8 mouse cellular contexts compared by ENCODE assay signal in the genomic region with DNA sequence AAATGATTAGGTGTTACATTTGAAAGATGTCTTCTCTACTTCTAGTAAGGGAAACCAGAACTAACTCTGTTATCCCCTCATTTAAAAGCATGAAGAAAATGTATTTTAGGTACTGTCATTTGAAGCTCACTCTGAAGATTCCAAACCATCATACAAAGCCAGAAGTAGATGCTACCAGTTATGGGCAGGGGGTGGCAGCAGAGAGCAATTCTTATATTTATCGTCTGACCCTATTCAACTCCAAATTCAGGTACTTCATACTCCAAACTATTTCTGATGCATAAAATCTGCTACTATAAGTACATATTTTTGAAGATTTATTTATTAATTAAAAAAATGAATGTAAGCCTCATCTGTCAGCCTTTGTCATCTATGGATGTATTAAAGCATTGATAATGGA.
A peak's percentile ranks its signal among the peaks of the same experiment; 100 is the strongest.
DNase-seq lines count a peak whose midpoint lies in the region; ATAC-seq and TF ChIP-seq lines count a peak whose summit lies in the region.

No protein-coding gene starts in this region.

- H3K27ac ChIP-seq in heart, embryonic 10.5 days, result no peak overlapping the region
- no peak overlapping the region for H3K27ac ChIP-seq in forebrain, postnatal 0 days (ENCODE audit: low read depth, low read length)
- no peak overlapping the region for H3K27ac ChIP-seq in layer of hippocampus, adult 2 months
- no peak overlapping the region for H3K27ac ChIP-seq in neural tube, embryonic 11.5 days (ENCODE audit: low read depth, low read length)

- peak; percentile 57 for TF ChIP-seq CTCF in E14TG2a.4 (conservative IDR thresholded peaks at IDR 0.05; ENCODE audit: low read length)
- TF ChIP-seq CTCF in forebrain, postnatal 0 days (IDR thresholded peaks at IDR 0.05; ENCODE audit: low read depth), result peak; percentile 75
- TF ChIP-seq CTCF in layer of hippocampus, adult 2 months (conservative IDR thresholded peaks at IDR 0.05), result peak; percentile 87

- no peaks in the 10 kb centered on the region for H3K36me3 ChIP-seq in heart, embryonic 10.5 days
- no peaks in the 10 kb centered on the region for H3K36me3 ChIP-seq in E14TG2a.4 (ENCODE audit: insufficient read depth, low read length)
- H3K36me3 ChIP-seq in forebrain, postnatal 0 days (ENCODE audit: insufficient read depth), result no peaks in the 10 kb centered on the region
- no peaks in the 10 kb centered on the region for H3K36me3 ChIP-seq in neural tube, embryonic 11.5 days (ENCODE audit: control insufficient read depth, insufficient read depth, low read length)

- WGBS in heart, embryonic 10.5 days, result 32% methylated on average over 1 of the region's 1 CpGs
- WGBS in forebrain, postnatal 0 days, result 9% methylated on average over 1 of the region's 1 CpGs
- WGBS in neural tube, embryonic 11.5 days, result 23% methylated on average over 1 of the region's 1 CpGs

- no peak overlapping the region for H3K4me2 ChIP-seq in forebrain, postnatal 0 days (ENCODE audit: low read depth)
- H3K4me2 ChIP-seq in neural tube, embryonic 11.5 days (ENCODE audit: low read depth), result no peak overlapping the region

- peak; percentile 51; the same call in 1 of the 2 replicates for ATAC-seq in forebrain, postnatal 0 days
- ATAC-seq in neural tube, embryonic 11.5 days (ENCODE audit: insufficient read depth, low FRiP score, low TSS enrichment), result no peak
- ATAC-seq in megakaryocyte-erythroid progenitor cell, adult 5-6 weeks (replicated peaks; ENCODE audit: low FRiP score, low TSS enrichment, poor library complexity, severe bottlenecking), result no peak

- no peak overlapping the region for H3K9ac ChIP-seq in forebrain, postnatal 0 days
- H3K9ac ChIP-seq in neural tube, embryonic 11.5 days (ENCODE audit: low read length), result no peak overlapping the region

- H3K27me3 ChIP-seq in heart, embryonic 10.5 days (ENCODE audit: insufficient read depth, poor library complexity, severe bottlenecking), result no peaks in the 10 kb centered on the region
- H3K27me3 ChIP-seq in E14TG2a.4 (ENCODE audit: insufficient read depth, low read length), result no peaks in the 10 kb centered on the region
- no peaks in the 10 kb centered on the region for H3K27me3 ChIP-seq in forebrain, postnatal 0 days (ENCODE audit: insufficient read depth, low read length)
- H3K27me3 ChIP-seq in neural tube, embryonic 11.5 days (ENCODE audit: control insufficient read depth, insufficient read depth, low read length), result no peaks in the 10 kb centered on the region

- DNase-seq in heart, adult 8-10 months (ENCODE audit: low spot score), result peak; percentile 4
- no peak for DNase-seq in heart, embryonic 10.5 days (ENCODE audit: low spot score)
- DNase-seq in c-Kit-positive CD71-positive TER-119-positive erythroid progenitor cells, embryonic 14.5 days (ENCODE audit: low spot score), result peak; percentile 1
- DNase-seq in forebrain, postnatal 0 days, result peak; percentile 74
- DNase-seq in layer of hippocampus, adult 2 months (ENCODE audit: low spot score in 2 of 2), result peak; percentile 37 to 57
- DNase-seq in neural tube, embryonic 11.5 days (ENCODE audit: low spot score), result peak; percentile 34

- H3K9me3 ChIP-seq in heart, embryonic 10.5 days, result no peaks in the 10 kb centered on the region
- no peaks in the 10 kb centered on the region for H3K9me3 ChIP-seq in E14TG2a.4 (ENCODE audit: low read length)
- no peaks in the 10 kb centered on the region for H3K9me3 ChIP-seq in forebrain, postnatal 0 days (ENCODE audit: low read length)
- no peaks in the 10 kb centered on the region for H3K9me3 ChIP-seq in neural tube, embryonic 11.5 days (ENCODE audit: control insufficient read depth, low read length)

- no peaks in the 10 kb centered on the region for H3K4me1 ChIP-seq in heart, embryonic 10.5 days
- no peaks in the 10 kb centered on the region for H3K4me1 ChIP-seq in E14TG2a.4 (replicated peaks; ENCODE audit: low read depth, low read length)
- H3K4me1 ChIP-seq in forebrain, postnatal 0 days (ENCODE audit: insufficient read depth), result no peaks in the 10 kb centered on the region
- no peaks in the 10 kb centered on the region for H3K4me1 ChIP-seq in neural tube, embryonic 11.5 days (ENCODE audit: control insufficient read depth, insufficient read depth, low read length)

- no peak overlapping the region for H3K4me3 ChIP-seq in heart, embryonic 10.5 days
- H3K4me3 ChIP-seq in E14TG2a.4 (replicated peaks; ENCODE audit: low read length), result no peak overlapping the region
- no peak overlapping the region for H3K4me3 ChIP-seq in forebrain, postnatal 0 days (ENCODE audit: low read depth, low read length)
- H3K4me3 ChIP-seq in layer of hippocampus, adult 2 months, result no peak overlapping the region
- no peak overlapping the region for H3K4me3 ChIP-seq in neural tube, embryonic 11.5 days (ENCODE audit: low read depth, low read length)
